Mouse (Mus musculus): ENCODE measurements around the gene Myo1e. TPM values are rescaled to one million over a fixed set of nuclear protein-coding genes. Genes with fewer than 3 reads are reported as not detected.
A peak's percentile ranks its signal among the peaks of the same experiment; 100 is the strongest.

The Myo1e gene
- 10 to 100 TPM; 25.0 to 41.4 (median 29.7) TPM for polyA plus RNA-seq (2017; shearing (Covaris generic))

DNA sequence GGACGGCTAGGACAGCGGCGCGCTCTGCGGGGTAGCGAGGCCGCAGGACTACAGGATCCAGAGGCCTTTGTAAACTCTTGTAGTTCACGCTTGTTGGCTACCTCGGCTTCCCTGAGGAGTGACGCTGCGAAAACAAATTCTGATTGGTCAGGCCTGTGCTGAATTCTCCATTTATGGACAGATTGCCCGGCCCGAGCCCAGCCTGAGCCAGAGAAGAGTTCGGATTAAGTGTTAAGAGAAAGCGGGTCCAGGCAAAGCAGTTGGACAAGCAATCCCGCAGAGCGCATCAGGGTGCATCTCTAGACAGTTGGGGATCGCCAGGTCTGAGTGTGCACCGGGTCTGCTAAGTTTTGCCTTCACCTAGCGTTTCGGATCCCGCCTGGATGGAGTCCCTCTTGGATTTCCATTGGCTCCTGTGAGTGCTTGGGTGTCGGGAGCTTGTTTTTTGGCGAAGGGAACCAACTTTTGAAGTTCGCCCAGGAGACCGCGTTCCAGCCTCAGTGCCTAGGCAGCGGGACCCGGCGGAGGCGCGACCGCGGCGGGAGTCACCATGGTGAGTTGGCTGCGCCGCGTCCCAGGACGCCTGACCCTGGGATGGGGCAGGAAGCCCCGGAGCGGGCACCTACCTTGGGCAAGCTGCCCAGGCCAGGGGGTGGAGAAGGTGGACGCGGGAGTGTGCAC lies at the start of gene Myo1e:
TSS of gene Myo1e (plus strand) at position 200 of the 681 bp plus-strand sequence.
- ATAC-seq, result peak; percentile 87

DNA sequence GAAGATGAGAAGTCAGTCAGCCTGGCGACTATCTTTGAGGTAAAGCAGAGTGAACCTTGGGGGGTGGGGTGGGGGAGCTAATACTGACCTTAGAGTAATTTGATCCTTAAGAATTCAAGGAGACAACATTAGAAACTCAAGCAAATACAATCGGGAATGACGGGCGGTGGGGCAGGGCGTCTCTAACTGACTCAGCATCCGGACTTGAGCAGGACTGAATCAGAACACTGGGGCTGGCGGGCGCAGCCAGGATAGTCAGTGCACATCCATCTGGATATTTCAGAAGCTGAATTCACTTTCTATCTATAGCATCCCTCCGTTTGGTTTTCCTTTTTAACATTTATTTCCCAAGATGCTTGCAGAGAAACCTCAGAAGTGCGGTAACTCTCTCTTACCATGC lies 47.1 kb upstream of the Myo1e start:
- no peak for ATAC-seq

DNA sequence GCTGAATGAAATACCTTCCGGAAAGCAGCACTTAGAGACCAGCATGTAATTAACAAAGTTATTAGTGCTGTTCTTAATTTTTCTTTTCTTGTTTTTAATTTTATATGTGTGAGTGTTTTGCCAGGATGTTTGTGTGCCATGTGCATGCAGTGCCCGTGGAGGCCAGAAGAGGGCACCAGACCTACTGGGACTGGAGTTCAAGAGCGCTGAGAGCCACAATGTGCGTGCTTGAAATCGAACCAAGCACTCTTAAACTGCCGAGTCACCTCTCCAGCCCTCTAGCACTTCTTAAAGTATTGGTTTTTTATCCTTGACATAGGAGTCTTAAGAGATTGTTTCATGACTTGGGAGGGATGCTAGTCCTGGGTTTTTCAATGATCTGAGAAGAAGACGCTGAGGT lies 38.2 kb upstream of the Myo1e start:
- ATAC-seq, result no peak

DNA sequence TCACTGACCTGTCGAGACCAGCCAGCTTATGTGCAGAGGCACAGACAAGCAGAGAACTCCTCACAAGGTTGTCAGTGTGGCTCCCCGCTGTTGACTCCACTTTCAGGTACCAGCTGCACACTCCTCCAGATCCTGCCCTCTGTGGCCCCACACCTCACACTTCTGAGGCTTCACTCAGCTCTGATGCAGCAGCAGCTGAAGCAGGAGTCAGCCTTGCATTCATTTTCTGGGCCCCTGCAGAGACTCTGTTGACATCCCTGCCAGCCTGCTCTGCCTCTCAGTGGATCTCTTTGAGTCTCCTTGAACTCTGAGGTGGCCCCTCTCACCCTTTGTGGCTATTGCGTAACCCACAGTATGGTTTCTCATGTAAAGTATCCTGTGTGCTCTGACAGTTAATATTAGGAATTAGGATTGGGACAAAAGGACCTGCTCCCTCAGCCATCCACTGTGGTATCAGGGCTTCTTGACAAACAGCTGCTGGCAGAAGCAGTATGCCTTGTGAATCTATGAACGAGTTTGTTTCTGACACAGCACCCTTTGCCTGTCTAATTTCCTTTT lies 32.8 kb upstream of the Myo1e start:
- no peak for ATAC-seq

DNA sequence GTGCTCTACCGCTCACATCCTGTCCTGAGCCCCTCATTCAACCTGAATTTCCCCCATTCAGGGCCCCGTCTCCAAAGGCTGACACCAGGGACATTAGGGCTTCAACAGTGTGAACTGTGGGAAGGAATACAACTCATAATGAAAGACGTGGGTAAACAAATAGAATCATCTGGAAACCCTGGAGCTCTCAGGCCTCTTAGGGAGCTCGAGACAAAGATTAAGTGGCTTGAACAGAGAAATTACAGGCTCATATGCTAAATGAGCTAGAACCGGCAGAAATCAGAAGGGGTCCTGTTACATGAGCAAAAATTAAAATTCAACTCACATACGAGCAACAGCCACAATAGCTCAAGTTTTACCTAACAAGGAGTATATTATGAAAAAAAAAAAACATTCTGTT lies 32.3 kb upstream of the Myo1e start:
- no peak for ATAC-seq

DNA sequence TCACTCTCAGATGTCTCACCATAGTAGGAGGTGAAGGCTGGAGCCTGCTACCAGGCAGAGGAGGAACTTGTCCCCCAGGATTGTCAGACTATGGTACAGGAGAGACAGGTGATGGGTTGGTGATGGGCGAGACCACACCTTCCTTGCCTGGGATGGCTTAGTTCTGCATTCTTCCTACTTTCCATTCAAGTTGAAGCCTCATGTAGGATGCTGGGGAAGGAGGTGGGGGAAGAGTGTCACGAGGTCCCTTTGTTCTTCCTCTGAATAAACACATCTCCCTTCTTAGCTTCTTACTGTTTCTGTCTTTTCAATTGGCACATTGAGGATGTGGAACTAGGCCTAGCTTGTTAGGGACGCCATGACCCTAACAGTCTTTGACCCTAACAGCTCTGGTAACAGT lies 30.9 kb upstream of the Myo1e start:
- ATAC-seq, result no peak

DNA sequence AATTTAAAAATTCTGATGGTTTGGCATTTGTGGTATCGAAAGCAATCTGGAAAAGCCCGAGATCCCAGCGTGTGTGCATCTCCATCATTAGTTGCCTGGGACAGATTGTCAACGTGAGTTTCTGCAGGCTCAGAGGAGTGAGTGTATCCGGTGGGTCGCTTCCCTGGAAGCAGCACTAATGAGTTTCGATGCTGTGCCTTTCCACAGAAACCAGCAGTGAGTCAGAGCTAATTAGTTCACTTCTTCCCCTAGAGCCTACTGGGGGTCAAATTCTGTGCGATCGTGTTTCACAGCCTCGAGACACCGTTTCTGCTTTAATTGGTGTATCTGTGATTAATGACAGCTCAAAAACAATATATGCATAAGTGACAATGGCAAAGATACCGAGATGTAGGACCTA lies 25.4 kb upstream of the Myo1e start:
- no peak for ATAC-seq

DNA sequence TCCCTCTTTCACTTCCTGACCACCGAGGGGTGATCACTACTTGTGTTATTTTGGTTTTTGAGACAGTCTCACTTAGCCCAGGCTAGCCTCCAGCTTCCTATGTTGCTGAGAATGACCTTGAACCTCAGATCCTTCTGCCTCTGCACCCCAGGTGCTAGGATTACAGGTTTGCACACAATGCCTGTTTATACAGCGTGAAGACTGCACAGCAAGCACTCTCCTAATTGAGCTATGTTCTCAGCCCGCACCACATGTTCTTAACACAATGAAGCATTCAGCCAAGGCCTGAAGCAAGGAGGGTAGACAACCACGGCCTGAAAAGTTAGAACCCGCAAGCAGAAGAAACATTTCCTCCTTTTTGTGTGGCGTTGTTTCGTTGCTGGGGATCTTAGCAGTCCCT lies 24.5 kb upstream of the Myo1e start:
- ATAC-seq, result no peak

DNA sequence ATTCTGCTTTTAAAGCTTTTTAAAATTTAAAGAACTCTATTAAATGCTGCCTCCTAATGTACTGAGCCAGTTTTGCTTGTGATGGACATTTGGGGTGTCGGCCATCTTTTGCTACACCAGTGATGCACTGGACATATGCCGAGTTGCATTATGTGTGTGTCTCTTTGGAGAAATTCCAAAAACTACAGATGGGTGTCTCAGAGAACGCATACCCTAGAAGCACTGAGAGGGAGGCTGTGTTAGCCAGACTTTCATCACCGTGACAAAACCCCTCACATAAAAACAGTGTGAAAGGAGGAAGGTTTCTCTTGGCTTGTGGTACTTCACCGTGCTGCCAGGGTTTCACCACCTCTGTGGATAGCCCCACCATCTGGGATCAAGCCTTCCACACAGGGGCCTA lies 14.8 kb upstream of the Myo1e start:
- ATAC-seq, result no peak

DNA sequence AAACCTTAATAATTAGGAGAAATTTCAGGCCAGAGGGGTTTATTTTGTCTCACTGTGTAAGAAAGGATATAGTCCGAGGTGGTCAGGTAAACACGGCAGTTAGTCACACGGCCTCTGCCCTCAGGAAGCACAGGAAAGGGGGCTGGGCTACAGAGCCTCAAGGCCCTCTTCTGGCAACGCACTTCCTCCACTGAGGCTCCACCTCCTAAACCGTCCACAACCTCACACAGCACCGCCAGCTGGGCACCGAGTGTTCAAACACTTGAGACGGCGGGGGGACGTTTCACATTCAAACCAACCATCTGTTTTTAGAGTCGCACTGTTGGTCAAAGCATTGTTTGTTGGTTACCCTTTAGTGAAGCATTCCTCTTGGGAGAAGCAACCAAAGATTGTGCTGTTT lies 12.5 kb upstream of the Myo1e start:
- no peak for ATAC-seq

DNA sequence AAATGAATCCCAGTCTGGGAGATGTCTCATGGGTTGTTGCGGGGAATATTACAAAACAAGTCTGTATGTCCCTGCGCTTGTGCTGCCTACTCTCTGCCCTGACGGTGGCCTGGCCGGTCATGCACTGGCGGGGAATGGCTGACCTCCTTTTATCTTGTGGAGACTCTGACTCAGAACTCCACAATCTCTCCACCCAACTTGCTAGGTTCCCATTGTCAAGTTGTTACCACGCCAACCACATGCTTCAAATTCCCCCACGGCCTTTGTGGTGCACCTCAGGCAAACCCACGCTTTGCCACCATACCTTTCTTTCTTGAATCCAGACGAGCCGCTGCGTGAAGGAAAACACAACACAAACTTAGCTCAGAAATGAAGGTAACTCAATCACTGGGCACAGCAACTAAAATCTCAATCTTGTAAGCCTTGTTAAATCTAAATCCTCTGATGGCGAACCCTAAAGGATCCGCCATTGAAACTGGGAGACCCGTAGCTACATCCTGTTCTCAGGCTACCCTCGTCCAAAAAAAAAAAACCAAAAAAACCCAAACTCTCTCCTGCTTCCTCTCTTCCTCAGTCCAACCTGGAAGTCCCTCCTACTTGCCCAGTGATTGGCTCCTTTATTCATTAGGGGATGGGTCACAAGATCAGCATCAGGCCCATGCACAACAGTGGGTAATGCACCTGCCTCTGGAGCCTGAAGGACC lies 10.0 kb upstream of the Myo1e start:
- no peak for ATAC-seq

DNA sequence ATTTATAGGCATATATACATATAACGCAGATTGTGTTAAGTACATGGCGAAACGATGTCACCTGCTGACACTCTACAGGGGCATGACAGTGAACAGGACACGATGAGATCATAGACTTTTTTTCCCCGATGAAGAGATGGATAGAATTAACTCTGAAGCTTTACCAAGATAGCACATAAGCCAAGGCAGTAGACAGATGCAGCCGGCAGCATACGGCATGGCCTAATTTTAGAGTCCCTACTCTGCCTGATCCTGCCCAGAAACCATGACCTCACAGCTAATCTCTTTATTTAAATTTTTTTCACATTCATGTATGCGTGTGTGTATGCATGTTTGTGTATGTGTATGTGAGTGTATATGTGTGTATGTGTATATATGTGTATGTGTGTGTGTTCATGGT lies 9.2 kb upstream of the Myo1e start:
- ATAC-seq, result no peak

DNA sequence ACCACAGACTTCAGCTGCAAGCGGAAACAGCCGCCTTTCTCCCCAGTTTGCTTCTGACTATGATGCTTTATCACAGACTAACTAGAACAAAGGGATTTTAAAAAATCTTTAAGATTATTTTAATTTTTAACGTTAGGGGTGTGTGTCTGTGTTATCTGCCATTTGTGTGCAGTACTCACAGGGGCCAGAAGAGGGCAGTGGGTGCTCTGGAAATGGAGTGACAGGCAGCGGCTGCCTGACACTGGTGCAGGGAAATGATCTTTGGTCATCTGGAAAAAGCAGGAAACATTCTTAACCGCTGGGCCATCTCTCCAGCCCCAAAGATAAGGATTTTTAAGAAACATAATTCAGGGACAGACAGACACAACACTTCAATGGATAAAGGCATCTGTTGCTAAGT lies 4.4 kb upstream of the Myo1e start:
- no peak for ATAC-seq

DNA sequence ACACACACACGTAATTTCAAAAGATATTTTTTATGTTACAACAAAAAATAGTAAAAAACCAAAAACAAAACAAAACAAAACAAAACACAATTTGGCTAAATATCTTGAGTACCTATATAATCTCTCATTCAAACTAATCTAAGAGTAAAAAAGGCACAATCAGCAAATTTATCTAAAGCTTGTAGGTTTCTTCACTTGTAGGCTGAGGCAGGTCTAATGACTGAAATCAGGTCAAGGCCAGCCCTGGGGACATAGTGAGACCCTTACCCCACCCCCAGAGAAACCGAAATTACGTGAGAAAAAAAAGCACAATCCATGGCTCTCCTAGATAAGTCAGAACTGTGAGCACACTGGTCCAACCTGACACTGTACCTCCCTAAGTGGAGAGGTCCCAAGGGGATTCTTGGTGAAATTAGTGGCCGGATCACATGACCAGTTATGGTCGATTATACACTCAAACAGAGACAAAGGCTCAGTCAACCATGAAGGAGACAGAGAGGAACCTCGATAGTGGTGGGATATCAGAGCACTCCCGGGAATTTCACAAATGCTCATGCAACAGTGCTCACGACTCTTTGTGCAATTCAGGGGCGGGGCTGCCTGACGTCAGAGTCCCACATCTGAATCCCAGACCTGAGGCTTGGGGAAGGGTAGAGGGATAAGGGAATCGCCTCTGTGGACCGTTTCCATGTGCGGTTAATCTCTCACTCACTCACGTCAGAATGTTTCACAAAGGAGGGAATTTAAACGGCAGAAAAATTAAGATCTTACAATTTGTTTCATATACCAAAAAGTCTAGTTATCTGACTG lies 3.7 kb upstream of the Myo1e start:
- ATAC-seq, result no peak

DNA sequence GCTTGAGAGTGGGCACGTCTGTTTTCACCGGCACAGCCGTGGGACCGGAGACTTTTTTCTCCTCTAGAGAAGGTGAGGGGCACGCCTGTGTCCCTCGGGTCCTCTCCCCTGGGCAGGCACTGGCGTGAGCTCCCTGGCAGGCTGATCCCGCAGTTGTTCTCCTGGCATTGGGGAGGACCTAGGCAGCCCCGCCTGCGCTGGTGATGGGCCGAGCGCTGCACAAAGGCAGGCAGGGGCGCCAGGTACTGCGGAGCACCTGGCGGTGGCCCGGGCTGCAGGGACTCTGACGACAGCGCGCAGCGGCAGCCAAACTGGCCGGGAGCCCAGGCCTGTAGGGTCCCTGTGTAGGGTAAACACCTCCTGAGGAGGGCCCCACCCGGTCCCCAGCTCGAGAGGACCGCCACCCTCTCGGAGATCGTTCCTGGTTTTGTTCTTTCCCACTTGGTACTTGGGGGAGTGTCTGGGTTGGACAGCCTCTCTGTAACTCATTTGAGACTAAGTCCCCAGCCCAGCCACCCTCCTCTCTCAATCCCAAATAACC lies 901 bp downstream of the Myo1e start:
- ATAC-seq, result peak; percentile 32

DNA sequence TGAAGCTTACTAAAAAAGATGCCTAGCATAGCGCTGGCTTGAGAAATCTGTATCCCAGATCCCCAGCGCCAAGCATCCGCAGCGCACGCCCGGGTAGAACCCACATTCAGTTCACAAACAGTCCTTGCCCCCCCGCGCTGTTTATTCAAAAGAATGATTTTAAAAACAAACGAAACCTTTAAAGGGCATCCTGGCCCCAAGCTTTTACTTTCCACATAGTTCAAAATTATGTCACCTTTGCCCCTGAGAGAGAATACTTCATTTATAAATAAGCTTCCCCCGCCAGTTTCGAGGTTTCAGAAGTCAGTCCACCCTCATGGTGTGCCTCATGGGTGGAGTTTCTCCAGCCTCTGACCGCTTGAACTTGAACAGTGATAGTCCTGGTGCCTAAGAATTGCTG lies 1.6 kb downstream of the Myo1e start:
- no peak for ATAC-seq

DNA sequence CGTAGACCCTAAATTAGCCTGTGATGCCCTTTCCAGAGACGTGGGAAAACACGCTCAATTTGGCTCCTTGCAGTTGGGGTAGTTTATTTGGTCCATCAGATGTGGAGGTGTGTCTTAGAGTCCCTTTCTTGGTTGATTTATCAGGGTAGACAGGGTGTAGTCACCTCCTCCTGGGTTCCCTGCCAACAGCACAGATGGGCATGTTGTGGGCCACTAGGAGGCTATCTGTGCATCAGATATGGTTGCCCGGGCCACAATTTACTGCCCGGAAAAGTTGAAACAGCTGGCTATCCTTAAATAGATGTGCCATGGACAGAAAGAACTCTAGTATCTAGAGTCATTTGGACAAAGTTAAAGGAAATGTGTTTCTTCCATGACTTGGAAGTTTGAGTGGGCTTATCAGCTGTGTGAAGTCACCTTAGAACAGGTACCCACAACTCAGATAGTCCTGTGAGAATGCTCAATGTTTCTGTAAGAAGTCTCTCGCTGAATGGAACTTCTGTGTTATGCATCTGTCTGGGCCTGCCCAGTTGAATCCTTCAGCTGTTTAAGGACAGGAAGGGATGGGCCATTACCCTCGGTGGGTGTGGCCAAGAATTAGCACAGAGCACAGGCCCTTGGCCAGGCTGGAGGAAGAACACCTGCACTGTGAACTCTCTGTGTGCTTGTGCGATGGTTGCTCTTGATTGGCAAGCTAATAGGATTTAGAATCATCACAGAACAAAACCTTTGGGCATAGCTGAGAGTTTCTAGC lies 2.3 kb downstream of the Myo1e start:
- peak; percentile 39 for ATAC-seq

DNA sequence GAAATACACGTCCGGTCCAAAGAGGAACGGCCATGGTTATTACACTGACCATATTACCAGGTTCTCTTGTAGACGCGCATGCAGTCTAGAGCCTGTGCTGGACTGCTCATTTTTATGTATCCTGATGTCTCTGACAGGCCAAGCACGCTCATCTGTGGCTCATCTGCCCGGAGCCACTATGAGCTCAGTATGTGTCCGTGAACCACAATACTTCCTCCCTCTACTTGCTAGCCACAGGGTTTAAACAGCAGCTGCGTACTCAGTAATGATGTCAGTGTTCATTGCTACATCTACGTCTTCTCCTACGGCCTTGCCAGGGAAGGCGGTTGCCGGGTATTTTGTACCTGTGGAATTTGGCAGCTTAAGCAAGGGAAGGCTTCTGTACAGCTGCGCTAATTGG lies 4.5 kb downstream of the Myo1e start:
- ATAC-seq, result no peak

DNA sequence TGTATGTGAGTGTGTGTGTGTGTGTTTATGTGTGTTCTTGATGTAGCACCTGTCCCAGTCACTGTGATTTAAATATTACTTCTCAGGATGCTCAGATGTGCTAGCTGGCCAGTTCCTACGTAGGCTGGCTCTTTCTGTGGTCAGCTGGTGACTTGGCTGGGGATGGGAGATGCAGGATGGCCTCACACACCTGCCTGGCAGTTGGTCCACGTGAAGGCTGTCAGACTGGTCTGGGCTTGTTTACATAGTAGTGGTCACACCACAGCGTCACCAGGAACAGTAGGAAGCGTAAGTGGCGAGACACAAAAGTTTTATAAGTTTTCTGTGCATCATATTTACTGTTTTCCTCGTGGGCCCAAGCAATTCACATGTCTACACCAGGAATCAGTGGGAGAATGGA lies 9.4 kb downstream of the Myo1e start:
- ATAC-seq, result no peak

DNA sequence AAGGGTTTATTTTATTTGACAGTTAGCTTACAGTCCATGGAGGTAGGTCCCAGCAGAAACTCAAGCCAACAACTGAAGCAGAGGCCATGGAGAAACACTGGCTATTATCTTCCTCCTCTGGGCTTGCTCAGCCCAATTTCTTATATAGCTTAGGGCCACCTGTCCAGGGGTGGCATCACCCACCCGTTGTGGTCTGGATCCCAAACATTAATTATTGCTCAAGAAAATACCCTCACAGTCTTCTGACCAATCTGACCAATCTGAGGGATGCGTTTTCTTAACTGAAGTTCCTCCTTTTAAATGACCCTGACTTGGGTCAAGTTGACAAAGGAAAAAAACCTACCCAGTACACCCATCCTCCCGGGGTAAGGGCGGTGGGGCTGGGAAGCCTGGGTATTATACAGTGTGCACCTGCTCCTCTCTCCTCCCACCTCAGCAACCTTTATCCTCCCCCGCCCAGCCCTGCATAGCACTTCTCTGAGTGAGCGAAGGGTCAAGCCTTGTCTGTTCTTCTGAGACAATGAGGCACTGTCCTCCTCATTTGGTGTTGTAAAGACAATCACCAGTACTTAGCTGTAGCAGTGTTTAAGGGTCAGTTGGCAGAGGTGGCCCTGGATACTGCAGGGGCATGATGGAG lies 12.3 kb downstream of the Myo1e start:
- no peak for ATAC-seq

DNA sequence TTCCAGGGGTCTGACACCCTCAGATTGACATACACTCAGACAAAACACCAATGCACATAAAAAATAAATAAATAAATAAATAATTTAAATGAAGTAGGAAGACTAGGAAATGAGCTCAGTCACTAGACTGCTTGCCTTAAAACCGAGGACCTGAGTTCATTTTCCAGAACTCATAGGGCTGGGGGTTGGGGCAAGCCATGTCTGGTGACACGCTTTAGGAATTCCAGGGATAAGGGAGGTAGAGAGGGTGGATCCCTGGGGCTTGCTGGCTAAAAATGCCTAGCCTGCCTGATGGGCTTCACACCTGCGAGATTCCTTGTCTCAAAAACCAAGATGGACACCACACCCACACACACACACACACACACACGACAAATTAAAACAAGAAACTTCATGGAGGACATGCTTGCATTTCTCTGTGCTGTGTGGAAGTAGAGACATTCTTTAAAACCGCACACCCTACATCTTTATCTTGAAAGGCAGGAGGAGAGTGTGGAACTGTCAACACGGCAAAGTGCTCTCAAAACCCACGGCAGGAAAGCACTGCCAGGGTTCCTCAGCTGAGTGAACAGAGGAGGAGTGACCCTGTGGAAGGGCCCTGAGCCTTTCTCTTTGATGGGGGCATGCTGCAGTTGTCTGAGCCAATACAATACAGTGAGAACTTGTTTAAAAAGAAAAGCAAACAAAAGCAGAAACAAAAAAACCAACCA lies 13.5 kb downstream of the Myo1e start:
- ATAC-seq, result no peak

All from inflammation-experienced regulatory T-cells, adult 6 months (primary cell).